Mouse (Mus musculus) T-helper 1 cell (primary cell): ENCODE results near the gene Cant1.

Experiments used
- in situ Hi-C: fragments of 300-600 bp; cut with MboI, MseI; formaldehyde crosslinking; loops from one replicate; pipeline ENCODE4 v1.15.1; 2025; ENCODE audit warnings: high pct_unique_total_duplicates

The Cant1 gene

DNA sequence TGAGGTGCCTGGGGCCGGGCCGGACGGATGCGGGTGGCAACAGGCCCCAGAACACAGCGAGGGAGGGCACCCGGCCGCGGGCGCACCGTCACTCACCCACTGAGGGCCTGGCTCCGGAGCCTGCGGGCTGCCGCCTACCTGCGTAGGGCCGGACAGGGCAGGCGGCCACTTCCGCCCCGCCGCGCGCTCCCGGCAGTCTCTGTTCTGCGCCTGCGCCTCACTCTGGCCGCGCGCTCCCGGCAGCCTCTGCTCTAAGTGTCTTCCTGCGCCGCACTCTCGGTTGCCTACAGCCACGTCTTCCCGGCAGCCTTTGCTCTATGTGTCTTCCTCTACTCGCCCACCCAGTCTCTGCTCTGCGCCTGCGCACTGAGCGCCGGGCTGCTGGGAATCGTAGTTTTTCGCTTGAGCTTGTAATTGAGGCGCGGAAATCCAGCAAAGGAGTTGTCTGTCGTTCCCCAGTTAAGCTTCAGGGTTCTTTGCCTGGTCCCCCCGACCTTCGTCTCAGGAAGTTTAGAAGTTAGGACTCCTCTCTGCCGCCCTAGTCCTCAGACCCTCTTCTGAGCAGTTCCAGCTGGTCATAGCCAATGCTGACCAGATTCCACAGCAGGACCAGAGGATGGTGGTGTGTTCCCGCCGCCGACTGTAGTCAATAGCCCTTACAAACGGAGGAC, at the start of gene Cant1:
Gene Cant1, minus strand, starts transcription at position 253 of the 671 bp plus-strand sequence.
- in situ Hi-C loops = loop anchor here (10.0 kb wide), 1 partner anchor 1834 kb away; the partner anchor contains the start of genes Aanat and Ube2o

DNA sequence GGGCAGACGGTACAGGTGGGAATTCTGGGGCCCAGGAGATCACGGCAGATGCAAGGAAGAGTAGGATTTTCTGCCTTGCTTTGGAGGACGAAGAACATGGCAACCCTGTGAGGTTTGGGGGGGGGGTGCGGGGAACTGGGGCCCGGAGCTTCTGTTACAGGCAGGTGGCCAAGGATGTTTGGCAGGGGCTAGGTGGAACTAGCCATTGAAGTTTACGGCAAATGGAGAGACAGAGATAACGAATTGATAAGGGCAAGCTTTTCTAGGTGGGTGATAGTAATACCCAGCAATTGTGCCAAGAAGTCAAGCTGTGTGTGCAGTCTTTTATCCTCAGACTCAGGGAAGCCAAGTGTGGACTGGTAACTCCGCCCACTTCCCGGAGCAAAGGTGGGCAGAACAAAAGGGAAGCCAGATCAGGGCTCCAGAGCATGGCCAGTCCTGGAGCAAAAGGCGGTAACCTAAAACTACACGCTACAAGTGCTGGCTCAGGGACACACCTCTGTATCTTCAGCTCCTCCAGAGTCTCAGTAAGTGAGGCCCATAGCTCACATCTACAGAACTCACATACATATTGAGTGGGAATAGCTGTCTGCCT, 48.7 kb upstream of the Cant1 start:
- in situ Hi-C loops = no loop called here

DNA sequence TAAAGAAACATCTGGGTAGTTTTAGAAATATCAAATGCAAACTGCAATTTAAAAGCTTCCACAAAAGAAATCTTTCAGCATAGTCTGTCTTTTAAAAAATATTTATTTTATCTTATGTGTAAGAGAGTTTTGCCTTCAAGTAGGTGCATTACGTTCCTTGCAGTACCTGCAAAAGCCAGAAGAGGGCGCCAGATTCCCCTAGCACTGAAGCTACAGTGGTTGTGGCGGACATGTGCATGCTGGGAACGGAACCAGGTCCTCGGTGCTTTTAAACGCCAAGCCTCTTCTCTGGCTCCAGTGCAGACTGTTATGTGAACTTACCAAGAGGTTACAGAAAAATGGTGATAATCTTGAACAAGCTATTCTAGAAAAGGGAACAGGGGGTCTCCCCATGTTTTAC, 41.4 kb upstream of the Cant1 start:
- in situ Hi-C loops = no loop called here

DNA sequence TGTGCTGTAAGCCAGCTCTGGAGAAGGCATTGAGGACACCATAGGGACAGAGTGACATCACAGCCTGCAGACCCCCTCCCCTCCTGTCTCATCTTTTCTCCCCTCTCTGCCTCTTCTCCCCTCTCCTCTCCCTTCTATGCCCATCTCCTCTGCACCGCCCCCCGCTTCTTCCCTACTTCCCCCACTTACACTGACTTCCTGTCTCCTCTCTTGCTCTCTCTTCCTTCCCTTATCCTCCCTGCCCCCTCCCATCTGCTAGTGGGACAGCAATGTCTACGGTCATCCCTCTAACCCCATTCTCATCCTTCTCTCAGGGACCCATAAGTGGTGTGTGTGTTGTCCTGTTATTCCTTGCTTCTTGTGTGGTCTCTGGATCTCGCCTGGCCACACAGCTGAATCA, 40.6 kb upstream of the Cant1 start:
- in situ Hi-C loops = no loop called here

DNA sequence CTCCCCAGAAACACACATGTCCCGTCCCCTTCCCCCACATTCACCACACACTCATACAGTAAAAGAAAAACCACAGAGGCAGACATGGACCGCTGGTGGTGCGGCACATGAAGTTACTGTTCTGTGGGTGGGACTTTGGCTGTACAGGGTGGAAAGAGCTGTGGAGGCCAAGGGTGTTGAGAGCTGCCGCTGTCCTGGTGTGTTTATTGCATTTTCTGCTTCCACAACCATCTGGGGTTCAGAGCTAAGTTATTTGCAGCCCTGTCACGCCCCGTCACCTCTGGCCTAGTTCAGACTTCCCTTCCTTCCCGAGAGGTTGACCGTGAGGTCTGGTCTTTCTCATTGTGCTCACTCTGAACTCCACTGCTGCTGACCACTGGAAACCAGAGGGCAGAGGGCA, 40.2 kb upstream of the Cant1 start:
- in situ Hi-C loops = no loop called here

DNA sequence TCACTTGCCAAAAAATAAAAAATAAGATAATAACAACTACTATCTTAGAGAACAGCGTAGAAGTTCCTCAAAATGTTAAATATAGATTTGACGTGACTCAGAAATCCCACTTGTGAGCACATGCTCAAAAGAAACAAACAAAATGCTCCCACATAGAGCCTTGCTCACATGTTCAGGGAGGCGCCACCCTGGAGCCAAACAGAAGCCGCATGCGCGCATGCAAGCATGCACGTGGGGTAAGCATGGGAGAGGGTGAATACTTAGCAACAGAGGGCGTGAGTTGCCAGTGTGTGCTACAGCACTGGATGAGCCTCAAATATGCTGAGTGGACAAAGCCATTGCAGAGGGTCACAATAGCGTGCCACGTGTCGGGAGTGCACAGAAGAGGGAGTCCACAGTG, 38.1 kb upstream of the Cant1 start:
- in situ Hi-C loops = no loop called here

DNA sequence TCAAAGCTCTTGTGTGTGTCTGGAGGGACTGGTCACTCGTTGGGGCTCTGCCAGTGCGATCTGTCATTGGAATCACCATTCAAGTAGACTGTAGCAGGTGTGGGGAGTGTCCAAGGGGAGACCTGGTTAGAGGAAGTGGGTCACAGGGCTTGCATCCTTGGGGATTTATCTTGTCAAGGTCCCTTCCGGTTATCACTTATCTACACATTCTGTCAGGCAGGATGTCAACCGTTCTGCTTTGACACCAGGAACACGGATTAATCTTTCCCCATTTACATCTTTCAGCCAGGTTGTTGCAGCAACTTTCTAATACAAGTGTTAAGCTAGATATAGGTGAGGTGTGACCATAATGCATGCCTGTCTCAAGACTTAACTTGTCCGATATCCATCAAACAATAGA, 36.9 kb upstream of the Cant1 start:
- in situ Hi-C loops = no loop called here

DNA sequence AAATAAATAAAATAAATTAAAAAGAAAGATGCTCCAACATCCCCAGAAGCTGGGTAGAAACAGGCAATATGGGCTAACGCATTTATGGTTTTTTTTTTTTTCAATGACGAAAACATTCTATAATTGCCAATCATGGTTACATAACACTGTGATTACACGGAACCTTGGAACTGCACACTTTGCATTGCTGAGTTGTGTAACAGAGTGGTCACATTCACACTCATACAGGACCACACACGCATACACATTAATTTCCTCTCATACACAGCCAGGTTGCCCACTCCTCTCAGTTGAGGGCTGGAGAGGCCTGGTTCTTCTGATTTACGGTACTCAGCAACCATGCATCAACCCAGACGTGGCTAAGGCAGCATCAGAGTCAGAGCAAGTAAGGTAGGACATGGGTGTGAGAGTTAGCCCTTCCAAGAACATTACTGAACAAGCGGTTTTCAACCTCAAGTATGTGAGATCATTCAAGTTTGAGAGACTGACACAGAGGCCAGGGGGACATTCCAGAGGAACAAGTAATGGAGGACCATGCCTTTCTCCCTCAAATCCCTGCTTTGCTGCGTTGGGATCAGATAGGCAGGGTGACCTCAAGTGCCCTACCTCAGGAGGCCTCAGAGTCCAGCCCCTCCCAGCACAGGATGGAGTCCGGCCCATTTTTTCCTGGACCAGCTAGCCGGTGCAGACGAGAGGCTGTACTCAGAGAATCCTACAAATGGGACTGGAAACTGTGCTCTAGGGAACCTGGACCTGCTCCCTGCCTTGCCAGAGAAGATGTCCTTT, 35.2 kb upstream of the Cant1 start:
- in situ Hi-C loops = no loop called here

DNA sequence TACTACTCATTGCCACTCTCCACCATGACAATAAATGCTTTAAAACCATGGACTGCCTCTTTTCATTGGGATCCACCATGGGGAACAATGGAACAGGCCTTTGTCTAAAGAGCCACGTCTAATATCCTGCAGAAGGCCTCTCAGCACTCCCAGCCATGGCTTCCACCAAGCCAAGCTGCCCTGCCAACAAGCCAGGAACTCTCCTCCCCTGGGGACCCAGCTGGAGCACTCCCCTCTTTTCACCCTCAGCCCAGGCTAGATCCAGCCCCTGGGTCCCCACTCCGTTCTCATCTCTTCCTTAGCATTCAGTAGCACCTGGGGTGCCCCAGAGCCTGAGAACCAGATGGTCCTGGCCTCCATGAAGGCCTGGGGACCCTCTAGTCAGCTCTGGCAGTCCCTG, 34.1 kb upstream of the Cant1 start:
- in situ Hi-C loops = no loop called here

DNA sequence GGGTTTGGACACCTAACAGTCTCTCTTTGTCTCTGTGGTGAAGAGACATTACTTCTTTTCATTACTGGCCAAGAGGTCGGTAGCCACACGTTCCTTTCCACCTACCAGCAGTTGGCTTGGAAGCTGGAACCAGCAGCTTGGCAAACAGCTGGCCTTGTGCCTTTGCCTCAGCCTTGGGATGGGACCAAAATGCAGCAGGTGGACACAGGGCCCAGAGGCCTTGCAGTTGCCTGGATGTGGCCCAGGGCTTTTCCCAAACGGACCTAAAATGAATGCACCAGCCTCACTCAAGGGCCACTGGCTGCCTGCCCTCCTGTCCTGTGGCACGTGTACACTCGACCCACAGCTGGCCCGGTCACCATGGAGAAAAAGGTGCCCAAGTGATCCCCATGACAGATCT, 32.3 kb upstream of the Cant1 start:
- in situ Hi-C loops = no loop called here

DNA sequence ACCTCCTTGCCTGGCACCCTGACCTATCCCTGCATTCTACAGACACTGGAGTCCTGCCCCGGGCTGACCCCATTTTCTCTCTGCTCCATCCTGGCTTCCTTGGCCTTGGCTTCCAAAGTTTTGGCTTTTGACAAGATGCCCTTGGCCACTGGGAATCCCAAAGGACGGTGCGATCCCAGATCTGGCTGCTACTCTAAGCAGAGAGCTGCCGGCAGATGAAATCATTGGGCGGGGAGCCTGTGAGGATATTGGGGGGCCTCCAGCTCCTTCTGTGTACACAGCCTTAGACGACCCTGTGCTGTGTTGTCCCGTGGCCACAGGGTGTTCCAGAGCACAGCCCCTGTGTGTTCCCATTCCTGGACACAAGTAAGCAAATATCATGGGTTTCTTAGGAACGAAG, 29.5 kb upstream of the Cant1 start:
- in situ Hi-C loops = loop anchor here (5.0 kb wide), 1 partner anchor 39 kb away; no protein-coding TSS in a partner anchor

DNA sequence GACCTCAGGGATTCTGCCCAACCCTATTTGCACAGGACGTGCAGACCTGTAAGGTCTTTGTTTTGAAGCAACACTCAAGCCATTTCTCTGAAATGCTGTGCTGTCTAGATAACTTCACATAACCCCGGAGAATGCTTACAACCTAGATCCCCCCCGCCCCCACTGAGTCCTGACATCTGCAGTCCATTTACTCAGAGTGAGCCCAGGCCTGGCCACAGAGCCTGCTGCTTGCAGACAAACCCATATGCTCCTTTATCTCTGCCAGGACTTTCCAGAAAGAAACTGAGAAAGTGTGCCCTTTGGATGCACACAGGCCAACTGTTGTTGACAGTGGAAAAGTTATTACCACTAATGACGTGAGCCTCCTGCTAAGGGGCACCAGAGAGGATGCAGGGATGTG, 28.5 kb upstream of the Cant1 start:
- in situ Hi-C loops = loop anchor here (5.0 kb wide), 1 partner anchor 40 kb away; no protein-coding TSS in a partner anchor

DNA sequence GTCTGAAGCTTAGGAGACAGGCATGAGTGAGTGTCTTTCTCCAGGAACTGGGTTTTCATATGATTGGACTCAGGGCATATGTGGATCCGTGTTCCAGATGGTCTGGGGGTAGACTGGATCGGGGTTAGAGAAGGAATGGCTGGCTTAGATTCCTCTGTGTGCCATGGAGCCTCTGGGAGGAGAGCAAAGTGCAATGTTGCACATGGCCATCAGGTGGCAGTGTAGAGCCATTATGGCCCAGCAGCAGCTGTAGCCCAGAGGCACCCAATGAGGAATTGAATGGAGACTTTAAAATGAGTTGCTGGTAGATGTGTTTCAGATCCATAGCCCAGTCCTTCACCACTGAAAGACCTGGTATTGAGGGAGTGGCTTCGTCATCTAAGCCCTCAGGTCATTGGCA, 27.0 kb upstream of the Cant1 start:
- in situ Hi-C loops = loop anchor here (5.0 kb wide), 1 partner anchor 41 kb away; no protein-coding TSS in a partner anchor

DNA sequence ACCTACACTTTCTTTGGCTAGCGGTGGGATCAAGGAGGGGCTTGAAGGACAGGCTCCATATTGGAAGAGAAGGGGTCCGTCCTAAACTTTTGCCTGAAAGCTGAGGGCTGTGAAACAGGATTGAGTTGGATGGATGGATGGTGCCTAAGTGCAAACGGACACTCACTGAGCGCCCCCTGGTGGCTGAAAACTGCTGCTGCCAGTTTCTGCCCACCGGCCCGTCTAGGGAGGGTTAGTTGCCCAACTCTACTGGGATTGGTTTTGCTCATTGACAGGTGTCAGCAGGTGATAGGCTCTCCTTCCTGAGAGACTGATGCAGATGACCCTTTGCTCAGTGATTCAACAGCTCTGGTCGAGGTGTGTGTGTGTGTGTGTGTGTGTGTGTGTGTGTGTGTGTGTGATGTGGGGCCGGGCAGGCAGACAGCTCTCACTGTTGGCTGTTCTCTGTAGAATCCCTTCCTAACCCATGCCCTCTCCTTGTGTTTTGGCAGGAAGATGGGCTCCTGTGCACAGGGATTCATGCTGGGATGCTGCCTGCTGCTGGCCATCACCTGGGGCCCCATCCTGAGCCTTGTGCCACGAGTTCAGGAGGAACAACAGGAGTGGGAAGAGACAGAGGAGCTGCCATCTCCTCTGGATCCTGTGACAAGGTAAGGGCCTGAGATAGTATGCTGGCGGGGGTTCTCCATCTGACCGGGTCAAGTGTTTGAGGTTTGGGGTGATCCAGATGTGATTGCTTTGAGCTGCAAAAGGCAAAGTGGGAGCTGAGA, 24.5 kb upstream of the Cant1 start:
- in situ Hi-C loops = no loop called here

DNA sequence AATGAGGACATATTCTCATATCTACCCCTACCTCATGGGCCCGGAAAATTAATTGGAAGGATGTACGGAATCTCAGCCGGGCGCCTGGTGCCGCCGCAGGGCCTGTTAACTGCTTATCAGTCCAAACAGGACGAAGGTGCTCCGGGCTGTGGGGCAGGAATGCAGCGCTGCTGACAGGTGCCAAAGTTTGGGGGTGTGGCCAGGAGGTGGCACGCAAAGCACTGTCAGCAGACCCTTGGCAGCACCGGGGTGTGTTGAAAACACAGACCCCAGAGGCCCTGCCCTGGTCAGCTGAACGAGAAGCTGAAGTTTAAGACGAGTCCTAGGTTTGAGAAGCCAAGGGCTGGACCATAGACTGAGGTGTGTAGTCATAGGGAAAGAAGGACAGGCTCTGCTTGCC, 23.8 kb upstream of the Cant1 start:
- in situ Hi-C loops = no loop called here

DNA sequence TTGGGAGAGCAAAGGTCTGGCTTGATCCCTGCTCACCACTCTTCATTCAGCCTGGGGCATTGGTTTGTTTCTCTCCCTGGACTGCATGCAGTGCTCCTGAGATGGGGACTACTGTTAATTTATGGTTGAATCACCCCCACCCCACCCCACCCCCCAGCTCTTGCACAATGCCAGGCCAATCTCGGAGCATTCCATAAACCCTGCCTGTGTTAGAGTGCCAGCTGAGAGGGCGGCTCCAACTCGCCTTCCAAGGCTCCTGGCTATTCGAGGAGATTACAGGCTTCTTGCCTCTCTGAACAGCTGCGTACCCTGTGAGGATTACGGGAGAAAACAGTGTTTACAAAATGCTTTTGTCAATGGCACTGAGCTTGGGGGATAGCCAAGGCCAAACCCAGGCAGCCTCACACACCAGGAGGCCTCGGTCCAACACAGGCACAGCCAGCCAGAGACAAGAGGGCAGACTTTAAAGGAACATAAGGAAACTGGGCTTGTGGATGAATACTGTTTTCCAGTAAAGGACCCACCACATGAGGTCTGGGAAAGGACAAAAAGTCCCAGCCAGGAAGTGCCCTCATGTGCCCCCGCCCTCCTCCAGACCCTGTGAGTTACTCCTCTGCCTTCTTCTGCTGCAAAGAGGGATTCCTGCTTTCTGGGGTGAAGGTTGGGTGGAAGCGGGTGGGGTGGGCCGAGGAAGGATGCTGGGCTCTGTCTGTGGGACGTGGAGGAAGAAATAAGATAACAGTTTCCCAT, 20.0 kb upstream of the Cant1 start:
- in situ Hi-C loops = no loop called here

DNA sequence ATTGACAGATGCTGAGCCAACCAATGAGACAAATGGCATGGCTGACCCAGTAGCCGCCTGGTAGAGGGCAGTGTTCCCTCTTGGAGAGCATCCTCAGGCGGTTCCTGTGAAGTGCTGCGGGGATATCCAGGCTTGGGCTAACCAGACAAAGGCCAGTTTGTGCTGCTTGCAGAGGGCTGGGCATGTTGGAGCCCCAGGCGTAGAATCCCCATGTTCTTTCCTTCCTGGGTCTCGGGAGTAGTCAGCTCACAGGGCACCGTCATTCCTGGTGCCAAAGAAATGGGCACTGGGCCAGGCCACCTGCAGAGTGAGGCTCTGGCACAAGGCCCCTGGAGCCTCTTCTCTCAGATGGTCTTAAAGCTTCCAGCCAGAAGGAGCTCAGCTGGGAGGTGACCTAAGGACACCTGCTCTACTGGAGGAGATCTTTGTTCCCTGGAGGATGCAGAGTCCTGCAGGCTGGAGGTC, 17.6 kb upstream of the Cant1 start:
- in situ Hi-C loops = no loop called here

DNA sequence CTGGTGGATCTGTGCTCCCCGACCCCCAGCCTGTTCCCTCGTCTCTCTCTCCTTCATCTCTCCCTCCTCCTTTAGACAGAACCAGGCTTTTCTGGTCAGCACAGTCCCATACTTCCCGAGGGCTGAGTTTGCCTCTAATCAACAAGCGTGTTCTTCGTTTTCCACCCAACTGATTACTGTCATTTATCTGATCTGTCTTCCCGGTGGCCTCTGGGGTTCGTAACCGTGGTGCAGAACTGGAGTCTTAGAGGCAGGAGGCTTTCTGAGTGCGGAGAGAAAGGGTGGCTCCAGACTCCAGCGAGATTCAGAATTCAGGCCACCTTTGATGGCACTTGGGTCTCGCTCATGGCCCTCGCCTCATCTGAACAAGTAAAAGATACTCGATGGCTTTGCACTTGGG, 15.2 kb upstream of the Cant1 start:
- in situ Hi-C loops = no loop called here

DNA sequence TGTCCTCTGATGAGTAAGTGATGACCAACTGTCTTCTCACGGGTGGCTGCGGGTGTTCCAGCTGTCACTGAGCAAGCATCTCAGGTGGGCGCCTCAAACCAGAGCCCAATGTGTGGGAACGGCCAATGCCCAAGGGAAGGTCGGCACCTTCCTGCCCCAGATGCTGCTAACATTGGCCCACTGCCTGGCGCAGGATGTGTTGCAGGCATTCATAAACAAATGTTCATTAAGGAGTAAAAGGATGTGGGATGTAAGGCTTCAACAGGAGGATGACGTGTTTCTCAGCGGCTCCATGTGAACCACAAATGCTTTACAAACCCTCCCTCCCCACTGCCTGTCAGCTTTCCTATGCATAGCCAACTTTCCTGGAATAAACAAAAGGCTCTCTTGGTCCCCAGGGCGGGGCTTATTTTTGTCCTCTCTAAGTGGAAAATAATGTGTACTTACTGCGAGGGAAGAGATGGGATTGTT, 14.5 kb upstream of the Cant1 start:
- in situ Hi-C loops = no loop called here

DNA sequence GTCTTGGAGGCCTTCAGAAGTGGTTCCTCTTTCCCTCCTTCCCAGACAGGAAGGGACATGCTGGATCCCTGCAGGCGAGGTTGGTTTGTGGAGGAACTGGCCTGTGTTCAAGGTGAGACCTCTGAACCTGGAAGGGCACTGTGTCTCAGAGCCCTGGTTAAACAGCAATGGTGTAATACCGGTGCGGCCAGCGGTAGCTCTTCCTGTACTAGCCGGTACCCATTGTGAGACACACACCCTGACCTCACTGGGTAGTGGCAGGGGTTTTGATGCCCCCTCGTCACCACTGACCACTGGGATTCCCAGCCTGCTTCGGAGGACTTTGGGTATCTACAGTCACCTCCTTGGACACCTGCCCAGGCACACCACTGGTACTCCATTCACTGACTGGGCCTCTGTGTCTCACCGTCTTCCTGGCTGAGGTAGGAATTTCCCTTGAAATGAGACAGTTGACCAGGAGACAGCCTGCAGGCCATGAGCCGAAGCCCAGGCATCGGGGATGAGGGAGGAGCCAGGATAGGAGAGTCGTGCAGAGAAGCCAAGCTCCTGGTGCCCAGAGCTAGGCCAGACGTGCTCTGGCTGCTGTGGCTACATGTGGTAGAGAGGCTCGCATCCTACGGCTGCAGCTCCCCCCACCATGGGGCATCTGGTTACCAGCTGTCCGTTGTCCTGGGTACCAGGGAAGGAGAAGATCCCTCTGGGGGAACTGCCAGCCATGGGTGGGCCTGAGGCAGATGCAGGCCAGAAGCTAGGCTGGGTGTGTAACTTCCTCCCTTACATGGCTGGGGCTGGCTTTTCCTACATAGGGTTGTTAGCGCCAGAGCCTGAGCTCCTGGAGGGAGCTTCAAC, 12.4 kb upstream of the Cant1 start:
- in situ Hi-C loops = no loop called here
